Mouse (Mus musculus) spleen, adult 2 months (tissue): ENCODE data around the gene Rpsa.

Experiments
- CTCF ChIP-seq: fragments of 200-500 bp; IDR thresholded peaks from 2 replicates; pipeline ENCODE4 v1.5.1; 2011; ENCODE audit warnings: mild to moderate bottlenecking, inconsistent platforms; ENCODE audit not compliant: insufficient read depth, insufficient read length, insufficient replicate concordance; ENCODE audit errors: extremely low read depth
- POLR2A ChIP-seq: fragments of 200-500 bp; IDR thresholded peaks from 2 replicates; pipeline ENCODE4 v1.6.1; 2011; ENCODE audit warnings: low read depth, low read length, inconsistent platforms

DNA sequence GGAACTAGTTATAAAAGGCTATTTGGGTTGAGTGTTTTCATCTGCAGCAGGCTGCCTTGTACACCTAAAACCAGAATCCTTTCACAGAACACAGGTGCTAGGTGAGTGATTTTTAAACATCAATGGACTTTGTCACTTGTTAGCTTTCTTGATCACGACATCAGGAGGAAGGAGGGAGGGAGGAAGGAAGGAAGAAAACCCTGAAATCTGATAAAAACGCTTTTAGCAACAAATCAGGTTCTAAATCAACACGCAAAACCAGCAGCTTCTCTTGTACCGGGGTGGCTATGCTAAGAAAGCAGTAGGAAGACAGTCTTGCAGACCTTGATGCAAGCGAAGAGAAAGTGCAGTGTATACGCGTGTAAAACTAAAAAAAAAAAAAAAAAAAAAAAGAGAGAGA, 47.6 kb upstream of the Rpsa start:
- TF ChIP-seq CTCF: no peak
- TF ChIP-seq POLR2A: no peak
